Mouse (Mus musculus): ENCODE measurements at regions not wholly inside any gene's neighbourhood (a gene's known extent, or its start where the extent isn't known, plus 50 kb on each side); places are given as distances from the start of the nearest gene placed in this dataset.

DNA sequence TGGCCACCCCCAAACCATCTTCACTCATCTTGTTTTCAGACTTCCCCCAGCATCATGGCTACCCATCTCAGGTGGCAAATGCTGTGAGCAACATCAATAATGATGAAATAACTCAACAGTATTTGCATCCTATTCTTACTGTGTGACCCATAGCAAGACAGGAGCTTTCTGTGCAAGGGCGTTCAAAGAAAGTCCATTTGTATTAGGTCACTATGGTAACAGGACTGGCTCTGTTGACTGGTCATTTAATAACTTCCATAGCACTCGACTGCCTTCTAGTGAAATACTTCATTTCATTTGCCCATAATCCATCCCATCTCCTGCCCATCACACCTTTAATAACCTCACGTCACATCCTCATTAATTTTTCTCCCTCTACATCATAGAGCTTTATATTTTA, 292.7 kb upstream of the Tbx18 start:
- no peak for ATAC-seq (ENCODE audit: low FRiP score, low read depth)
- DNase-seq (ENCODE audit: low spot score) = no peak
- H3K4me3 ChIP-seq (replicated peaks; ENCODE audit: low read length) = no peak overlapping the region
- no peaks in the 10 kb centered on the region for H3K9me3 ChIP-seq (ENCODE audit: control insufficient read depth, low read length)
- H3K27me3 ChIP-seq (ENCODE audit: control insufficient read depth, insufficient read depth, low read length) = no peaks in the 10 kb centered on the region
- WGBS = 41% methylated on average over 3 of the region's 3 CpGs
- TF ChIP-seq POLR2A (IDR thresholded peaks at IDR 0.05; ENCODE audit: borderline replicate concordance, extremely low read depth, insufficient read depth, insufficient read length) = no peak
- no peaks in the 10 kb centered on the region for H3K4me1 ChIP-seq (ENCODE audit: control insufficient read depth, insufficient read depth, low read length)
- H3K36me3 ChIP-seq (ENCODE audit: control insufficient read depth, insufficient read depth, low read length) = no peaks in the 10 kb centered on the region
- H3K4me2 ChIP-seq (replicated peaks; ENCODE audit: low read depth, low read length, severe bottlenecking) = no peak overlapping the region
- H3K9ac ChIP-seq (ENCODE audit: low read depth, low read length, severe bottlenecking) = no peak overlapping the region
- no peak overlapping the region for H3K27ac ChIP-seq (replicated peaks; ENCODE audit: low read depth, low read length)

DNA sequence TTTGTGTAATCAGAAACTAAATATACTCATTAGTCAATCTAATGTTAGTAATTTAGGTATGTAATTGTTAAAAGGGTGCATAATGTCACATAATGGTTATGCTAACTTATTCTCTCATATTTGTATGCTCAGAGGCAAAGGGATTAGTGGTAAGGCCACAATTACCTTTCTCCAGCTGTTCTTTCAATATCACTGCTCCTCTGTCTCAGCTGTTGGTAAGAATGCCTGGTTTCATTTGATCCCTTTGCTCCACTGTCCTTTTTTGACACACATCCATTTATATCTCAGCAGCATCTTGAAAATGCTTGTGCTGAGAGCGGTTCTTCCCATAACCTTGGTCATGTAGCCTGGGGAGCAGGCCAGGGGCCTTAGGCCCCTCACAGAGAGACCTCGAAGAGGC, 294.9 kb upstream of the Tbx18 start:
- no peaks in the 10 kb centered on the region for H3K27me3 ChIP-seq (ENCODE audit: control insufficient read depth, insufficient read depth, low read length)
- no peak overlapping the region for H3K27ac ChIP-seq (replicated peaks; ENCODE audit: low read depth, low read length)
- 66% methylated on average over 2 of the region's 2 CpGs for WGBS
- 0 out of 2 replicates have a peak, but pooled peaks cover 2% of the 10 kb centered on the region for H3K4me1 ChIP-seq (ENCODE audit: control insufficient read depth, insufficient read depth, low read length)
- H3K9ac ChIP-seq (ENCODE audit: low read depth, low read length, severe bottlenecking) = no peak overlapping the region
- H3K4me3 ChIP-seq (replicated peaks; ENCODE audit: low read length) = no peak overlapping the region
- H3K4me2 ChIP-seq (replicated peaks; ENCODE audit: low read depth, low read length, severe bottlenecking) = no peak overlapping the region
- DNase-seq (ENCODE audit: low spot score) = no peak
- no peaks in the 10 kb centered on the region for H3K9me3 ChIP-seq (ENCODE audit: control insufficient read depth, low read length)
- TF ChIP-seq POLR2A (IDR thresholded peaks at IDR 0.05; ENCODE audit: borderline replicate concordance, extremely low read depth, insufficient read depth, insufficient read length) = no peak
- no peaks in the 10 kb centered on the region for H3K36me3 ChIP-seq (ENCODE audit: control insufficient read depth, insufficient read depth, low read length)
- ATAC-seq (ENCODE audit: low FRiP score, low read depth) = no peak

DNA sequence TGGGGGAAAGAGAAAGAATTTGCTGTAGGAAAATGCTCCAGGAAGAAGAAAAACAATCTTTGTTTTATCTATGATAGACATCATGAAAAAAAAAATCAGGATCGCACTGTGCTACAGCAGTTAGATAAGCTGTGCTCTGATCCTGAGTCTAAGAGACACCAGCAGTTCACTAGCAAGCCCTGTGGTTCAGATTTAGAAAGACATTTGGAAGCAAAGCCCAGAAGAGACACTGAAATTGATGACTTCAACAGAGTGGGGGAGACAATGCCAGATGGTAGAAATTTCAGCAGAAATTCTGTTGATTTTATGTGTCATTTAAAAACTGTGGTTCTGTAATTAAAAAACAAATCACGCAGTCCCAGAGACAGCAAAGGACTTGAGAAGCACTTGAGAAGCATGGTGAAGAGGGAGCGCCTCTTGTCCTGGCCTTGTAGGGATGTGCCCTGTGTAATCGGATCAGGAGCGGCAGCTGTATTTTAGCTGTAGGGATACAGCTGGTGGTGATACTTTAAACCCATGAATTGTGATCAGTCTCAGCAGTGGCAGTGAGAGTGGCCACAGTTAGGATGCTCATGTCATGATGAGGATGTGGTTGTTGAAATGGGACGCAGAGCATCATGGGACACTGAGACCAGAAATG, 296.4 kb upstream of the Nt5e start:
- Histone ChIP-seq H3K36me3 (ENCODE audit: control insufficient read depth, insufficient read depth, low read length) (no peaks in the 10 kb centered on the region), H3K9me3 (ENCODE audit: control insufficient read depth, low read length) (no peaks in the 10 kb centered on the region), H3K4me2 (replicated peaks; ENCODE audit: low read depth, low read length, severe bottlenecking) (no peak overlapping the region), H3K27ac (replicated peaks; ENCODE audit: low read depth, low read length) (no peak overlapping the region), H3K9ac (ENCODE audit: low read depth, low read length, severe bottlenecking) (no peak overlapping the region), H3K4me1 (ENCODE audit: control insufficient read depth, insufficient read depth, low read length) (0 out of 2 replicates have a peak, but pooled peaks cover 2% of the 10 kb centered on the region), H3K27me3 (ENCODE audit: control insufficient read depth, insufficient read depth, low read length) (no peaks in the 10 kb centered on the region), H3K4me3 (replicated peaks; ENCODE audit: low read length) (no peak overlapping the region)
- no peak for DNase-seq (ENCODE audit: low spot score)
- 84% methylated on average over 6 of the region's 6 CpGs for WGBS
- peak; percentile 73; the same call in 1 of the 2 replicates for ATAC-seq (ENCODE audit: low FRiP score, low read depth)
- TF ChIP-seq POLR2A (IDR thresholded peaks at IDR 0.05; ENCODE audit: borderline replicate concordance, extremely low read depth, insufficient read depth, insufficient read length) = no peak

DNA sequence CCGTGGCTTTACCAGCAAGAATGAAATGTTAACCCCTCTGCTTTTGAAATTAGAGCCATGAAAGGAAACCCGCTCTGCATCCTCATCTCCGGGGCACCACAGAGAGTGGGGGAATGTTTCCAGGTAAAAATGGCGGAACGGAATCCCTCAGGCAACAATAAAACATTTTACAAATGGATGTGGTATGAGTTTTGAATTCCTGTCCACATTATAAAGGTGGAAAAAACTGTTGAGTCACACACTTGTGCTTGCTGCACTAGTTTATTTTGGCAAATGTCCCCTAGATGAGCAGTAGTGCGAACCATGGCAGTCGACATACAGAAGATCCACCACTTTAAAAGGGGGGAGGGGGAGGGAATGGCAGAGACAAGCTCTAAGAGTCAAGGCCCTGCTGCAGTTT, 289.4 kb upstream of the Nt5e start:
- WGBS = 52% methylated on average over 7 of the region's 7 CpGs
- ATAC-seq (ENCODE audit: low FRiP score, low read depth) (no peak), DNase-seq (ENCODE audit: low spot score) (no peak)
- Histone ChIP-seq H3K9ac (ENCODE audit: low read depth, low read length, severe bottlenecking) (no peak overlapping the region), H3K4me3 (replicated peaks; ENCODE audit: low read length) (no peak overlapping the region), H3K4me1 (ENCODE audit: control insufficient read depth, insufficient read depth, low read length) (no peaks in the 10 kb centered on the region), H3K27ac (replicated peaks; ENCODE audit: low read depth, low read length) (no peak overlapping the region), H3K36me3 (ENCODE audit: control insufficient read depth, insufficient read depth, low read length) (no peaks in the 10 kb centered on the region), H3K9me3 (ENCODE audit: control insufficient read depth, low read length) (no peaks in the 10 kb centered on the region), H3K4me2 (replicated peaks; ENCODE audit: low read depth, low read length, severe bottlenecking) (no peak overlapping the region), H3K27me3 (ENCODE audit: control insufficient read depth, insufficient read depth, low read length) (no peaks in the 10 kb centered on the region)
- TF ChIP-seq POLR2A (IDR thresholded peaks at IDR 0.05; ENCODE audit: borderline replicate concordance, extremely low read depth, insufficient read depth, insufficient read length) = no peak

DNA sequence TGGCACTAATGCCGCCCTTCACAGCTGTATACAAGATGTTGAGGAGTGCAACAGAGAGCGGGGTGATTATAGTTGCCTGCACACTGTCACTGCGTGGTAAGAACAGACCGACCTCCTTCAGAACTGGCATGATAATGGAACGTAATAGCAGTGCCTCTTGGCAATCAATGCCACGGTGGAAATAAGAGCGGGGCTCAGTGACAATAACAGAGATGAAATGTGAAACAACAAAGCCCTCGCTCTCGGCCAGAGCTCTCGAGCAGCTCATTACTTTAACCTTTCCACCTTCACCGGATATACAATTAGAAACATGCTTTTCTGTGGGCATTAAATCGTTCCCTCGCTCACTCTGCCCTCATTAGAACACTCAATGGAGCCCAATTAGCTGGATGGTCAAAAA, 277.7 kb upstream of the Nt5e start:
- 17% methylated on average over 13 of the region's 13 CpGs for WGBS

More for the DNA sequence above, 277.7 kb upstream of the Nt5e start:
- no peak for ATAC-seq (ENCODE audit: low FRiP score, low read depth)
- H3K27ac ChIP-seq (replicated peaks; ENCODE audit: low read depth, low read length) = no peak overlapping the region
- no peak for DNase-seq (ENCODE audit: low spot score)
- H3K9ac ChIP-seq (ENCODE audit: low read depth, low read length, severe bottlenecking) = no peak overlapping the region
- H3K9me3 ChIP-seq (ENCODE audit: control insufficient read depth, low read length) = no peaks in the 10 kb centered on the region
- peak overlapping the region; percentile 26 for H3K4me2 ChIP-seq (replicated peaks; ENCODE audit: low read depth, low read length, severe bottlenecking)
- H3K27me3 ChIP-seq (ENCODE audit: control insufficient read depth, insufficient read depth, low read length) = no peaks in the 10 kb centered on the region
- H3K36me3 ChIP-seq (ENCODE audit: control insufficient read depth, insufficient read depth, low read length) = no peaks in the 10 kb centered on the region
- no peak for TF ChIP-seq POLR2A (IDR thresholded peaks at IDR 0.05; ENCODE audit: borderline replicate concordance, extremely low read depth, insufficient read depth, insufficient read length)
- no peak overlapping the region for H3K4me3 ChIP-seq (replicated peaks; ENCODE audit: low read length)
- H3K4me1 ChIP-seq (ENCODE audit: control insufficient read depth, insufficient read depth, low read length) = peaks cover 5% of the 10 kb centered on the region; the same call in 1 of the 2 replicates
